Mouse (Mus musculus): ENCODE measurements at regions not wholly inside any gene's neighbourhood (a gene's known extent, or its start where the extent isn't known, plus 50 kb on each side); places are given as distances from the start of the nearest gene placed in this dataset.

GRCm38 (mm10) chr15:94032957-94033356 lies 432.3 kb downstream of the Adamts20 start:
- Histone ChIP-seq H3K27me3 (ENCODE audit: control insufficient read depth, insufficient read depth, low read length) (no peaks in the 10 kb centered on the region), H3K4me1 (replicated peaks; ENCODE audit: control insufficient read depth, insufficient read depth, low read length) (no peaks in the 10 kb centered on the region), H3K4me2 (ENCODE audit: low read depth, low read length, severe bottlenecking) (no peak overlapping the region), H3K9me3 (ENCODE audit: control insufficient read depth, low read length) (no peaks in the 10 kb centered on the region), H3K36me3 (ENCODE audit: control insufficient read depth, insufficient read depth, low read length) (no peaks in the 10 kb centered on the region), H3K9ac (ENCODE audit: low read length) (no peak overlapping the region), H3K27ac (ENCODE audit: low read depth, low read length) (no peak overlapping the region), H3K4me3 (ENCODE audit: low read depth, low read length) (no peak overlapping the region)
- WGBS, result 80% methylated on average over 2 of the region's 2 CpGs
- no peak for ATAC-seq (replicated peaks; ENCODE audit: low FRiP score)
- no peak for DNase-seq (ENCODE audit: low spot score)

- Histone ChIP-seq H3K27me3 (ENCODE audit: control insufficient read depth, insufficient read depth, low read length) (no peaks in the 10 kb centered on the region), H3K36me3 (ENCODE audit: control insufficient read depth, insufficient read depth, low read length) (no peaks in the 10 kb centered on the region), H3K9me3 (ENCODE audit: control insufficient read depth, low read length) (no peaks in the 10 kb centered on the region), H3K4me2 (ENCODE audit: low read depth, low read length, severe bottlenecking) (no peak overlapping the region), H3K4me3 (ENCODE audit: low read depth, low read length) (no peak overlapping the region), H3K27ac (ENCODE audit: low read depth, low read length) (no peak overlapping the region), H3K4me1 (replicated peaks; ENCODE audit: control insufficient read depth, insufficient read depth, low read length) (no peaks in the 10 kb centered on the region), H3K9ac (ENCODE audit: low read length) (no peak overlapping the region)
- ATAC-seq (replicated peaks; ENCODE audit: low FRiP score) (no peak), DNase-seq (ENCODE audit: low spot score) (no peak)
- WGBS, result 64% methylated on average over 16 of the region's 16 CpGs
These were observed 430.5 kb upstream of the Prickle1 start for GRCm38 (mm10) chr15:94025996-94026696.

GRCm38 (mm10) chr15:94025239-94025971 lies 429.7 kb upstream of the Prickle1 start:
- WGBS, result 82% methylated on average over 20 of the region's 20 CpGs
- H3K36me3 ChIP-seq (ENCODE audit: control insufficient read depth, insufficient read depth, low read length), result no peaks in the 10 kb centered on the region
- no peaks in the 10 kb centered on the region for H3K4me1 ChIP-seq (replicated peaks; ENCODE audit: control insufficient read depth, insufficient read depth, low read length)
- H3K27ac ChIP-seq (ENCODE audit: low read depth, low read length), result no peak overlapping the region
- no peaks in the 10 kb centered on the region for H3K27me3 ChIP-seq (ENCODE audit: control insufficient read depth, insufficient read depth, low read length)
- H3K4me2 ChIP-seq (ENCODE audit: low read depth, low read length, severe bottlenecking), result no peak overlapping the region
- no peak for ATAC-seq (replicated peaks; ENCODE audit: low FRiP score)
- H3K9me3 ChIP-seq (ENCODE audit: control insufficient read depth, low read length), result no peaks in the 10 kb centered on the region
- no peak overlapping the region for H3K9ac ChIP-seq (ENCODE audit: low read length)
- no peak overlapping the region for H3K4me3 ChIP-seq (ENCODE audit: low read depth, low read length)
- DNase-seq (ENCODE audit: low spot score), result no peak

- Histone ChIP-seq H3K9me3 (ENCODE audit: control insufficient read depth, low read length) (no peaks in the 10 kb centered on the region), H3K4me2 (ENCODE audit: low read depth, low read length, severe bottlenecking) (no peak overlapping the region), H3K27ac (ENCODE audit: low read depth, low read length) (no peak overlapping the region), H3K36me3 (ENCODE audit: control insufficient read depth, insufficient read depth, low read length) (no peaks in the 10 kb centered on the region), H3K9ac (ENCODE audit: low read length) (no peak overlapping the region), H3K27me3 (ENCODE audit: control insufficient read depth, insufficient read depth, low read length) (no peaks in the 10 kb centered on the region), H3K4me3 (ENCODE audit: low read depth, low read length) (no peak overlapping the region), H3K4me1 (replicated peaks; ENCODE audit: control insufficient read depth, insufficient read depth, low read length) (no peaks in the 10 kb centered on the region)
- ATAC-seq (replicated peaks; ENCODE audit: low FRiP score) (no peak), DNase-seq (ENCODE audit: low spot score) (no peak)
- WGBS, result 79% methylated on average over 3 of the region's 3 CpGs
These were observed 429.1 kb upstream of the Prickle1 start for GRCm38 (mm10) chr15:94024806-94025205.

DNA sequence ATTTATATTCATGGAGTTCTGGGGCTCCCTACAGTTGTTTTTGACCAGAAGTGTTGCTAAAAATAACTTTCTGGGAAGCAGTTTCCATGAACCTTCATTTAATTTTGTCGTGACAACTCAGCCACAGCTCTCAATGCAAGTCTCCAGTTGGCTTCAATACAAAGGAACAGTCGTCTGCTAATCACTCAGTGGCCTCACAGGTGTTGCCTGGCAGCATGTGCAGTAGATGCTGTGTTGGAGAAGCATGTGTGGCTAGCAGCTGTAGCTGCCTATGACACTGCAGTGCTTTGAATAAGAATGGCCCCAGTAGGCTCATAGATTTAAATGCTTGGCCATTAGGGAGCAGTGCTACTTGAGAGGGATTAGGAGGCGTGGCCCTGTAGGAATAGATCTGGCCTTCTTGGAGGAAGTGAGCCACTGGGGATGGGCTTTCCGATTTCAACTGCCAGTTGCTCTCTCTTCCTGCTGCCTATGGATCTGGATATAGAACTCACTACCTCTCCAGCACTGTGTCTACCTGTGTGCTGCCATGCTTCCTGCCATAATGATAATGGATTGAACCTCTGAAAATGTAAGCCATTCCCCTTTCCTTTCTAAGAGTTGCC lies 428.5 kb upstream of the Prickle1 start:
- ATAC-seq (replicated peaks; ENCODE audit: low FRiP score), result 0 out of 2 replicates have a peak, but pooled peaks have one; percentile 33
- DNase-seq (ENCODE audit: low spot score), result no peak
- Histone ChIP-seq H3K9ac (ENCODE audit: low read length) (no peak overlapping the region), H3K27ac (ENCODE audit: low read depth, low read length) (no peak overlapping the region), H3K4me3 (ENCODE audit: low read depth, low read length) (no peak overlapping the region), H3K27me3 (ENCODE audit: control insufficient read depth, insufficient read depth, low read length) (no peaks in the 10 kb centered on the region), H3K4me2 (ENCODE audit: low read depth, low read length, severe bottlenecking) (no peak overlapping the region), H3K36me3 (ENCODE audit: control insufficient read depth, insufficient read depth, low read length) (no peaks in the 10 kb centered on the region), H3K4me1 (replicated peaks; ENCODE audit: control insufficient read depth, insufficient read depth, low read length) (no peaks in the 10 kb centered on the region), H3K9me3 (ENCODE audit: control insufficient read depth, low read length) (no peaks in the 10 kb centered on the region)
- WGBS, result 68% methylated on average over 4 of the region's 4 CpGs

- Histone ChIP-seq H3K27me3 (ENCODE audit: control insufficient read depth, insufficient read depth, low read length) (no peaks in the 10 kb centered on the region), H3K9me3 (ENCODE audit: control insufficient read depth, low read length) (no peaks in the 10 kb centered on the region), H3K9ac (ENCODE audit: low read length) (no peak overlapping the region), H3K36me3 (ENCODE audit: control insufficient read depth, insufficient read depth, low read length) (no peaks in the 10 kb centered on the region), H3K27ac (ENCODE audit: low read depth, low read length) (no peak overlapping the region), H3K4me2 (ENCODE audit: low read depth, low read length, severe bottlenecking) (no peak overlapping the region), H3K4me3 (ENCODE audit: low read depth, low read length) (no peak overlapping the region), H3K4me1 (replicated peaks; ENCODE audit: control insufficient read depth, insufficient read depth, low read length) (no peaks in the 10 kb centered on the region)
- WGBS, result 92% methylated on average over 4 of the region's 4 CpGs
- no peak for ATAC-seq (replicated peaks; ENCODE audit: low FRiP score)
- no peak for DNase-seq (ENCODE audit: low spot score)
These were observed 427.8 kb upstream of the Prickle1 start for GRCm38 (mm10) chr15:94023501-94023900.

DNA sequence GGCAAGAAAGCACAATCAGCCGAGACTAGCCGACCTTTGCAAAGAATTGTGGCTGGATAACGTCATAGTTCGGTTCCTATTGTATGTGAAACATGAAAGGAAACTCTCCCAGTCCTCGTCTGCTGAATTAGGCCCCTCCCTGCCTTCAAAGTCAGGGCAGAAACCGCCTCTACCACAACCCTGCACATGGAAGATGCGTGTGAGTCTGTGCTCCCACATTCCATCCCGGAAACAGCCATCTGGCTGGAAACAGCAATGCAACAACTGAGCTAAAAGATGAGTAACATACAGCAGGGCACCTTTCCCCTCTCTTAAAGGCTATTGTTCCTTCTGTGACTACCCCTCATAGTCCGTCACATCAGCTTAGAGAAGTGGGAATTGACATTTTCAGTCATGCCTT lies 422.1 kb upstream of the Prickle1 start:
- DNase-seq (ENCODE audit: low spot score) (no peak), ATAC-seq (replicated peaks; ENCODE audit: low FRiP score) (no peak)
- Histone ChIP-seq H3K4me3 (ENCODE audit: low read depth, low read length) (no peak overlapping the region), H3K4me1 (replicated peaks; ENCODE audit: control insufficient read depth, insufficient read depth, low read length) (no peaks in the 10 kb centered on the region), H3K27me3 (ENCODE audit: control insufficient read depth, insufficient read depth, low read length) (no peaks in the 10 kb centered on the region), H3K27ac (ENCODE audit: low read depth, low read length) (no peak overlapping the region), H3K9ac (ENCODE audit: low read length) (no peak overlapping the region), H3K36me3 (ENCODE audit: control insufficient read depth, insufficient read depth, low read length) (no peaks in the 10 kb centered on the region), H3K4me2 (ENCODE audit: low read depth, low read length, severe bottlenecking) (no peak overlapping the region), H3K9me3 (ENCODE audit: control insufficient read depth, low read length) (no peaks in the 10 kb centered on the region)
- WGBS, result 73% methylated on average over 9 of the region's 9 CpGs

DNA sequence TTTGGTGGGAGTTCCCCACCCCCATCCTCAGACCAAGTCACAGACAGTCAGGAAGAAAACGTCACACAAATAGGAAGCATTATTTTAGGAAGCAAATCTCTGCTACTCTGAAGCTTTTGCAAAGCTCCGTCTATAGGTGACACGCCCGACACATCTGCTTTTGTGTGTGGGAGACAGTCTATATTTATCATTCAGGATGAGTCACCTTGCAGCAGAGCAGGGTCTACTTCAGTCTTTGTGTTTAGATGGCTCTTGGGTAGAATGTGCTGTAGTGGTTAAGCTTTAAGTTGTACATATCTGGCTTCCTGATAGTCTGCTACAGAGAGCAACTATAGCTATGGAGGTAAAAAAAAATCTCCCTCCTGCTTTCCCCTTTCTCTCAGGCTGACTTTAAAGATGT lies 415.8 kb upstream of the Prickle1 start:
- 77% methylated on average over 4 of the region's 4 CpGs for WGBS

More for the DNA sequence above, 415.8 kb upstream of the Prickle1 start:
- ATAC-seq (replicated peaks; ENCODE audit: low FRiP score) (no peak), DNase-seq (ENCODE audit: low spot score) (no peak)
- Histone ChIP-seq H3K4me3 (ENCODE audit: low read depth, low read length) (no peak overlapping the region), H3K4me1 (replicated peaks; ENCODE audit: control insufficient read depth, insufficient read depth, low read length) (no peaks in the 10 kb centered on the region), H3K36me3 (ENCODE audit: control insufficient read depth, insufficient read depth, low read length) (no peaks in the 10 kb centered on the region), H3K9ac (ENCODE audit: low read length) (no peak overlapping the region), H3K27ac (ENCODE audit: low read depth, low read length) (no peak overlapping the region), H3K9me3 (ENCODE audit: control insufficient read depth, low read length) (no peaks in the 10 kb centered on the region), H3K27me3 (ENCODE audit: control insufficient read depth, insufficient read depth, low read length) (no peaks in the 10 kb centered on the region), H3K4me2 (ENCODE audit: low read depth, low read length, severe bottlenecking) (no peak overlapping the region)

All from forebrain, embryonic 11.5 days (tissue).